Mouse (Mus musculus): ENCODE data around the gene Pfdn4.

- no peak for TF ChIP-seq CTCF (IDR thresholded peaks at IDR 0.05; ENCODE audit: extremely low read depth, insufficient read length, insufficient replicate concordance, low read depth, low read length)
- TF ChIP-seq POLR2A (IDR thresholded peaks at IDR 0.05; ENCODE audit: low read depth, low read length): no peak
Measured at GRCm38 (mm10) chr2:170529766-170530165, 33.5 kb downstream of the Pfdn4 start.
